Mouse (Mus musculus): ENCODE results near the gene Tmem63b.

The Tmem63b gene

DNA sequence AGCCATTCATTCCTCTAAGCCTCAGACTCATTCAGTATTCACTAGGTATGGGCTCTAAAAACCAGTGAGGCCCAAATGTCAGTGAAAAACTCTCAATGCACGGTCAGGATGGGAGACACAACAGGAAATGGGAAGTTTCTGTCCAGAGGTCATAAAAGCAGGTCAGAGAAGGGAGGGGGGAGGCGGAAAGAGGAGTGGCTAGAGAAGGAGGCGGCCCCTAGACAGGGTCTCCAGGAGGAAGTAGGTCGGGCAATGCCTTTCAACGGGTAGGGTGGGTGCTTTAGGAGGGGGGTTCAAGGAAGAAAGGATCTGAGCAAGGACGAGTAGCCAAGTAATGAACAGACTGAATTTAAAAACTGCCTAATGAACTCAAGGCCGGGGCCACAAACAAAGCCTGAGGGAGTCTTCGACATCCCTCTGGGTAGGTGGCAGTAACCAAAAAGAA lies 67.7 kb downstream of the Tmem63b start:
- DNase-seq = no peak

DNA sequence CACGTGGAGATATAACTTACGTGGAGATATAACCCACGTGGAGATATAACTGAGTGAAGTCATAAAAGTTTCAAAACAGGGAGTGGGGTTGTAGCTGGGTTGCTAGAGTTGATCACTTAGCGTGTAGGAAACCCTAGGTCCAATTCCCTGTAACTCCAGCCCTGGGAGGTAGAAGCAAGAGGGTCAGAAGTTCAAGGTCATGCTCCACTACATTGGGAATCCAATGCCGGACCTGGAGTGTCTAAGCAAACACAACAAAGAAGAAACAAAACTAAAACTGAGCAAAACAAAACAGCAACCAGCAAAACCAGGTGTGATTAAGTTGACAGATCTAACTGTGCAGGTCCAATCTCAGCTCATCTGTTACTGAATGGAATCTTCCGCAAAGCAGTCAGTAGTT lies 69.0 kb downstream of the Tmem63b start:
- DNase-seq = no peak

DNA sequence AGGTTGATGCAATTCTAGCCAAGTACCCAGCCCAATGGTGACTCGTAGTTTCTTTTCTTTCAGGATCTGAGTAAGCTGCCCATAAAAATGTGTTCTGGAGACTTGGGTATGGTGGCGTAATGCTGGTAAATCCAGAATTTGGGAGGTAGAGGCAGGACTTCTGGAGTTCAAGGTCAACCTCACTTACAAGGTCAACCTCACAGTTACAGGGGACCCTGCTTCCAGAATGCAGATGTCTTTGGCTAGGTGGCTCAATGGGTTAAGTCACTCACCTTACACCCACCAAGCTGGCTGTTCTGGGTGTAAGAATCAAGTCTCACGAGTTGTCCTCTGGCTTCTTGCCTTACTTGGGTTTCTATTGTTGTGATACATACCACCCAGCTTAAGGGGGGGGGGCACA lies 70.0 kb downstream of the Tmem63b start:
- no peak for DNase-seq

DNA sequence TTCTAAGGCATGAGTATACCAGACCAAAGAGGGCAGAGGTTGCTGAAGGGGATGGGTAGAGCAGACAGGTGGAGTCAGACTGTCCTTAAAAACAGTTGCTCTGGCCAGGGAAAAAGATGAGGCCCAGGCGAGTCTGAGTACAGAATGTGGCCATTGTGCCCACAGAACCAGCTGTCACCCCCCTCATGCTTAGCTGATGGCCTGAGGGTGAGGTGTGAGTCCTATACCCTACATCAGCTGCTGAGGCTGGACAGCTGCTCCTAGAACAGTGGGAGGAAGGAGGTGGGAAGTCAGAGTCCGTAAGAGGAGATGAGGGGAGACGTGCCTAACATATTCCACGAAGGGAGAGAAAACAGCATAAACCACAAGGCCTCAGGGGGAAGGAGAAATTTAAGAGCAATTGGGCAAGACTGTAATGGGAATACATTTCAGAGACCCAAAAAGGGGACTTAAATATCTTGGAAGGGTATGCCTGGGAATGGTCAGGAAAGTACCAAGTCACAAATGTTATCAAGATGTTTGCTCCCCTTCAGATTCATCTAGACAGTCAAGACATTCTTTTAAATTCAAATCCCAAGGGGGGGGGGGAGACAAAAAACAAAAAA lies 70.6 kb downstream of the Tmem63b start:
- no peak for DNase-seq

DNA sequence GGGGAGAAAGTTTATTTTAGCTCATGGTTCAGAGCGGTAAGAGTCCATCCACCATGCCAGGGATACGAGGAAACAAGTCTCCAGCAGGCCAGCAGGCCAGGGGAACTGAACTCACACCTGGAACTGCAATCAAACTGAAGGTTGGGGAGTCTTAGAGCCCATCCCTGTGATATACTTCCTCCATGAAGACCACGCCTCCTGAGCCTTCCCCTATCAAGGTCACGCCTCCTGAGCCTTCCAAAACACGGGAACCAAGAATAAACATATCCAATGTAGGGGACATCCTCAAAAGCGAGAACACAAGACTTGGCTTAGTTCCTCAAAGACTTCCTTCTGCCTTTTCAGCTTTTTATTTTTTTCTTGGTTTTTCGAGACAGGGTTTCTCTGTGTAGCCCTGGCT lies 73.8 kb downstream of the Tmem63b start:
- DNase-seq = no peak

DNA sequence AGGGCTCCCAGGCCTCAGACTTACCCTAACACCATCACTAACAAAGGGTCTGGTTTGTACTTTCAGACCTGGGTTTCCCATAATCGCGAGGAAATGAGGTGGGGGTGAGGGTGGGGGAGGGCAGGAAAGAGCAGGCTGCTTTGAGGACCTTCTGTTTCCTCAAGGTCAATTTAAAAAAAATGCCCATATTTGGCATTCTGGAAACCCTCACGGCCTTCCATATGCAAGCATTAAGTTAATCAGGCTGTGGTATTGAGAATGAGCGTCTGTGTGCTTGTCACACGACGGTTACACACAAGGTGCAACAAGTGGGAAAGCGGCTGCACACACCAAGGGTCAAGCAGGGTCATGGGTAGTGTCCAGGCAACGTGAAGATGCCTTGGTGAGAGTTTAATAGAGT lies 74.7 kb downstream of the Tmem63b start:
- DNase-seq = no peak

Measured in cerebellum, adult 9-10 months (tissue).